Mouse (Mus musculus) thymus, adult 2 months (tissue): ENCODE data around the gene Rad51b.

ENCODE experiments used
- CTCF ChIP-seq: fragments of 200-500 bp; IDR thresholded peaks from 2 replicates; pipeline ENCODE4 v1.5.1; 2012; ENCODE audit warnings: mild to moderate bottlenecking, control low read depth, low read length, moderate library complexity, borderline replicate concordance; ENCODE audit not compliant: control insufficient read depth, poor library complexity, insufficient read depth; ENCODE audit errors: extremely low read depth
- POLR2A ChIP-seq: fragments of 200-500 bp; IDR thresholded peaks from 2 replicates; pipeline ENCODE4 v1.6.1; 2012; ENCODE audit warnings: mild to moderate bottlenecking, low read length, control low read depth, moderate library complexity; ENCODE audit not compliant: control insufficient read depth, poor library complexity, insufficient read depth; ENCODE audit errors: extremely low read depth

DNA sequence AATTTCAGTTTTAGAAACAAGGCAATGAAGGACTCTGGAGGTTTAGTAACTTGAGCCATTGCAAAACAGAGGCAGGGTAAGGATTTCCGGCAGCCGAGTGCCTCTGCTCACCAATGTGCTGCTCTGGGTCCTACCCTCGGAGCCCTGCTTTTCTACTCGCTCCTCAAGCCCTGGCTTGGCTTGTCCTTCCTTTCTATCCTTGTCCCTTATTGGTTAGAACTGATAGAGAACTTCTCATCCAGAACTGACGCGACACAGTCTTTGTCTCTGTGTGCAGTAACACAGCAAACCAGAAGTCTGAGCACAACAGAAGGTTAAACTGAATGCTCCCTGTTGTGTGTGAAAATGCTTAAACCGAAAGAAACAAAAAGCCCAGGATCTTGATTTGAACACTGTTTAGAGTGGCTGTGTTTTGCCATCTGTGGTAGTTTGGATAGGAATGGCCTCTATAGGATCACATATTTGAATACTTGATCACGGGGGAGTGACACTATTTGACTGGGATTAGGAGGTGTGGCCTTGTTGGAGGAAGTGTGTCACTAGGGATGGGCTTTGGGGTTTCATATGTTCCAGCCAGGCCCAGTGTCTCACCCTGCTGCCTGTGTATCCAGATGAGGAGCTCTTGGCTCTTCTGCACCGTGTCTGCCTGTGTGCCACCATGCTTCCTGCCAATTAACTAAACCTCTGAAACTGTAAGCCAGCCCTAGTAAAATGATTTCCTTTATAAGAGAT lies 389.7 kb downstream of the Rad51b start:
- no peak for TF ChIP-seq CTCF
- TF ChIP-seq POLR2A = no peak
